Mouse (Mus musculus): ENCODE data around the gene Zfp867. TPM values are rescaled to one million over a fixed set of nuclear protein-coding genes. Genes with fewer than 3 reads are reported as not detected.

Zfp867 gene
- polyA plus RNA-seq, 1 experiment from 2014 or later, result 7.3 TPM

- Histone ChIP-seq H3K27ac (ENCODE audit: low read length) (no peak overlapping the region), H3K4me3 (ENCODE audit: low read depth, low read length) (no peak overlapping the region), H3K9me3 (ENCODE audit: low read length) (no peaks in the 10 kb centered on the region), H3K4me2 (replicated peaks; ENCODE audit: low read depth, low read length) (no peak overlapping the region), H3K27me3 (replicated peaks; ENCODE audit: insufficient read depth, low read length) (no peaks in the 10 kb centered on the region), H3K9ac (replicated peaks; ENCODE audit: low read depth) (no peak overlapping the region), H3K4me1 (ENCODE audit: insufficient read depth, low read depth, low read length) (peaks cover 4% of the 10 kb centered on the region; the same call in 1 of the 2 replicates), H3K36me3 (ENCODE audit: insufficient read depth, low read length) (peaks cover 41% of the 10 kb centered on the region)
- no peak for DNase-seq (ENCODE audit: low spot score)
- no peak for TF ChIP-seq CTCF (IDR thresholded peaks at IDR 0.05)
- TF ChIP-seq EP300 (IDR thresholded peaks at IDR 0.05), result no peak
- 94% methylated on average over 5 of the region's 5 CpGs for WGBS
- ATAC-seq, result no peak
These were observed 29.9 kb upstream of the Zfp867 start for GRCm38 (mm10) chr11:59501978-59502700.

- no peak for ATAC-seq
- Histone ChIP-seq H3K27me3 (replicated peaks; ENCODE audit: insufficient read depth, low read length) (no peaks in the 10 kb centered on the region), H3K27ac (ENCODE audit: low read length) (no peak overlapping the region), H3K36me3 (ENCODE audit: insufficient read depth, low read length) (peaks cover 49% of the 10 kb centered on the region), H3K9ac (replicated peaks; ENCODE audit: low read depth) (no peak overlapping the region), H3K4me3 (ENCODE audit: low read depth, low read length) (no peak overlapping the region), H3K9me3 (ENCODE audit: low read length) (no peaks in the 10 kb centered on the region), H3K4me1 (ENCODE audit: insufficient read depth, low read depth, low read length) (no peaks in the 10 kb centered on the region), H3K4me2 (replicated peaks; ENCODE audit: low read depth, low read length) (no peak overlapping the region)
- no peak for DNase-seq (ENCODE audit: low spot score)
- TF ChIP-seq CTCF (IDR thresholded peaks at IDR 0.05) (0 out of 2 replicates have a peak, but pooled peaks have one; percentile 21), EP300 (IDR thresholded peaks at IDR 0.05) (no peak)
- WGBS, result 91% methylated on average over 7 of the region's 7 CpGs
These were observed 25.5 kb upstream of the Zfp867 start for GRCm38 (mm10) chr11:59497747-59498146.

GRCm38 (mm10) chr11:59496672-59497310, 24.5 kb upstream of the Zfp867 start:
- Histone ChIP-seq H3K9ac (replicated peaks; ENCODE audit: low read depth) (no peak overlapping the region), H3K4me1 (ENCODE audit: insufficient read depth, low read depth, low read length) (no peaks in the 10 kb centered on the region), H3K27ac (ENCODE audit: low read length) (no peak overlapping the region), H3K4me2 (replicated peaks; ENCODE audit: low read depth, low read length) (no peak overlapping the region), H3K4me3 (ENCODE audit: low read depth, low read length) (no peak overlapping the region), H3K27me3 (replicated peaks; ENCODE audit: insufficient read depth, low read length) (no peaks in the 10 kb centered on the region), H3K36me3 (ENCODE audit: insufficient read depth, low read length) (peaks cover 45% of the 10 kb centered on the region), H3K9me3 (ENCODE audit: low read length) (no peaks in the 10 kb centered on the region)
- TF ChIP-seq CTCF (IDR thresholded peaks at IDR 0.05), result no peak
- no peak for TF ChIP-seq EP300 (IDR thresholded peaks at IDR 0.05)
- ATAC-seq (no peak), DNase-seq (ENCODE audit: low spot score) (no peak)
- 74% methylated on average over 6 of the region's 6 CpGs for WGBS

GRCm38 (mm10) chr11:59486222-59486621, 13.9 kb upstream of the Zfp867 start:
- no peak overlapping the region for H3K27ac ChIP-seq (ENCODE audit: low read length)
- H3K9ac ChIP-seq (replicated peaks; ENCODE audit: low read depth), result no peak overlapping the region
- WGBS, result 81% methylated on average over 8 of the region's 8 CpGs
- TF ChIP-seq CTCF (IDR thresholded peaks at IDR 0.05), result no peak
- no peak for TF ChIP-seq EP300 (IDR thresholded peaks at IDR 0.05)
- no peak overlapping the region for H3K4me3 ChIP-seq (ENCODE audit: low read depth, low read length)
- H3K4me2 ChIP-seq (replicated peaks; ENCODE audit: low read depth, low read length), result no peak overlapping the region
- no peaks in the 10 kb centered on the region for H3K27me3 ChIP-seq (replicated peaks; ENCODE audit: insufficient read depth, low read length)
- H3K9me3 ChIP-seq (ENCODE audit: low read length), result no peaks in the 10 kb centered on the region
- no peaks in the 10 kb centered on the region for H3K4me1 ChIP-seq (ENCODE audit: insufficient read depth, low read depth, low read length)
- ATAC-seq (no peak), DNase-seq (ENCODE audit: low spot score) (no peak)
- H3K36me3 ChIP-seq (ENCODE audit: insufficient read depth, low read length), result peaks cover 4% of the 10 kb centered on the region

- WGBS, result 55% methylated on average over 2 of the region's 2 CpGs
- Histone ChIP-seq H3K9ac (replicated peaks; ENCODE audit: low read depth) (no peak overlapping the region), H3K4me3 (ENCODE audit: low read depth, low read length) (no peak overlapping the region), H3K36me3 (ENCODE audit: insufficient read depth, low read length) (peaks cover 4% of the 10 kb centered on the region), H3K4me2 (replicated peaks; ENCODE audit: low read depth, low read length) (no peak overlapping the region), H3K4me1 (ENCODE audit: insufficient read depth, low read depth, low read length) (no peaks in the 10 kb centered on the region), H3K27me3 (replicated peaks; ENCODE audit: insufficient read depth, low read length) (no peaks in the 10 kb centered on the region), H3K9me3 (ENCODE audit: low read length) (no peaks in the 10 kb centered on the region), H3K27ac (ENCODE audit: low read length) (no peak overlapping the region)
- no peak for ATAC-seq
- DNase-seq (ENCODE audit: low spot score), result no peak
- TF ChIP-seq EP300 (IDR thresholded peaks at IDR 0.05) (no peak), CTCF (IDR thresholded peaks at IDR 0.05) (no peak)
These were observed 13.4 kb upstream of the Zfp867 start for GRCm38 (mm10) chr11:59485641-59486040.

GRCm38 (mm10) chr11:59483212-59483611, 10.9 kb upstream of the Zfp867 start:
- H3K4me3 ChIP-seq (ENCODE audit: low read depth, low read length), result no peak overlapping the region
- H3K4me2 ChIP-seq (replicated peaks; ENCODE audit: low read depth, low read length), result no peak overlapping the region
- H3K9ac ChIP-seq (replicated peaks; ENCODE audit: low read depth), result no peak overlapping the region
- TF ChIP-seq EP300 (IDR thresholded peaks at IDR 0.05) (no peak), CTCF (IDR thresholded peaks at IDR 0.05) (peak; percentile 80)
- 3% methylated on average over 2 of the region's 2 CpGs for WGBS
- ATAC-seq (no peak; the same call in 1 of the 2 replicates), DNase-seq (ENCODE audit: low spot score) (peak; percentile 88)
- H3K4me1 ChIP-seq (ENCODE audit: insufficient read depth, low read depth, low read length), result no peaks in the 10 kb centered on the region
- no peak overlapping the region for H3K27ac ChIP-seq (ENCODE audit: low read length)
- H3K36me3 ChIP-seq (ENCODE audit: insufficient read depth, low read length), result peaks cover 4% of the 10 kb centered on the region
- H3K27me3 ChIP-seq (replicated peaks; ENCODE audit: insufficient read depth, low read length), result no peaks in the 10 kb centered on the region
- H3K9me3 ChIP-seq (ENCODE audit: low read length), result no peaks in the 10 kb centered on the region

All from lung, postnatal 0 days (tissue).